ENCODE assay signal across 19 mouse cellular contexts in the genomic region with DNA sequence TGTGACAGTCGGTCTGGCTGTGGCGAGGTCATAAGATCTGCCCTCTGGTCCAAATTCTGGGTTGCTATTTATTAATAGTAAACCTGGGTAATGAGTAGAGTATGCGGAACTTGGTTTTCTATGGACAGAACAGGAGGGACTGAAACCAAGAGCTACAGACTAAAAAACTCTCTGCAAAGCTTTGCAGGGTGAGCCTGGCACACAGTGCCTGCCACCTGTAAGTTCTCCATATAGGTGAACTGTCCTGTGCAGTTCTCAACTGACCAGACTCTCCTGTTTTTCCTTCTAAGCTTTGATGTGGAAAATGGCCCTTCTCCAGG.
DNase-seq lines count a peak whose midpoint lies in the region; ATAC-seq and TF ChIP-seq lines count a peak whose summit lies in the region.
"Had no signal": no experiment of that assay in that cellular context is flagged by ENCODE, and none has a peak within 500 bp of the region (broad histone marks: within the 10 kb centered on the region; RNA-seq: fewer than 3 reads in every experiment).

No protein-coding gene starts in this region.

- peaks cover 6 to 33% of the 10 kb centered on the region in 2 experiments for H3K4me1 ChIP-seq in heart, embryonic 14.5 days (ENCODE audit: control insufficient read depth in 2 of 2, insufficient read depth in 2 of 2, low read length in 2 of 2)
- no peaks in the 10 kb centered on the region for H3K4me1 ChIP-seq in kidney, postnatal 0 days (replicated peaks; ENCODE audit: insufficient read depth, low read length)
- H3K4me1 ChIP-seq: liver, embryonic 13.5 days; lung, embryonic 15.5 days; stomach, embryonic 15.5 days had no signal

- no peak overlapping the region for H3K4me3 ChIP-seq in heart, embryonic 14.5 days (ENCODE audit: control insufficient read depth in 1 of 2, insufficient read depth in 1 of 2, low read depth in 1 of 2, low read length in 2 of 2)
- no peak overlapping the region for H3K4me3 ChIP-seq in kidney, postnatal 0 days (replicated peaks; ENCODE audit: low read depth, low read length)
- H3K4me3 ChIP-seq: left cerebral cortex, adult 2 months; limb, embryonic 10.5 days; liver, embryonic 13.5 days; lung, embryonic 15.5 days; stomach, embryonic 15.5 days had no signal

- WGBS in heart, embryonic 14.5 days, result 40% methylated on average over 3 of the region's 3 CpGs
- 61% methylated on average over 3 of the region's 3 CpGs for WGBS in kidney, postnatal 0 days

- no peaks in the 10 kb centered on the region for H3K9me3 ChIP-seq in heart, embryonic 14.5 days (ENCODE audit: control insufficient read depth, low read length)
- no peaks in the 10 kb centered on the region for H3K9me3 ChIP-seq in kidney, postnatal 0 days (replicated peaks; ENCODE audit: low read length)
- H3K9me3 ChIP-seq: limb, embryonic 10.5 days; liver, embryonic 13.5 days; lung, embryonic 15.5 days; stomach, embryonic 15.5 days had no signal

- no peak for DNase-seq in heart, postnatal 25 days (ENCODE audit: low spot score)
- peak; percentile 71 for DNase-seq in kidney, adult 9 months
- no peak for DNase-seq in kidney, postnatal 10 days
- no peak for DNase-seq in kidney, postnatal 0 days (ENCODE audit: low spot score)
- DNase-seq in kidney, postnatal 14 days, result peak; percentile 28
- DNase-seq in ovary, postnatal 14 days (ENCODE audit: low spot score), result no peak
- DNase-seq: cerebellum, adult 18-20 months; gastrocnemius, postnatal 36 days; liver, embryonic 13.5 days; lung, postnatal 4 days; thymus, adult 18-20 months; thymus, postnatal 4 days had no signal

- H3K27me3 ChIP-seq in heart, embryonic 14.5 days (ENCODE audit: control insufficient read depth, insufficient read depth, low read length), result no peaks in the 10 kb centered on the region
- no peaks in the 10 kb centered on the region for H3K27me3 ChIP-seq in kidney, postnatal 0 days (ENCODE audit: insufficient read depth, low read length)
- H3K27me3 ChIP-seq: liver, embryonic 13.5 days; lung, embryonic 15.5 days; stomach, embryonic 15.5 days had no signal

- H3K27ac ChIP-seq in heart, embryonic 14.5 days (replicated peaks in 1 of 2; ENCODE audit: control insufficient read depth in 1 of 2, insufficient read depth in 1 of 2, low read depth in 2 of 2, low read length in 2 of 2), result peak overlapping the region in 1 of 2 experiments; percentile 57; a peak in 2 of 4 replicates
- no peak overlapping the region for H3K27ac ChIP-seq in kidney, postnatal 0 days
- H3K27ac ChIP-seq: left cerebral cortex, adult 2 months; limb, embryonic 10.5 days; liver, embryonic 13.5 days; lung, embryonic 15.5 days; stomach, embryonic 15.5 days had no signal

- no peak for TF ChIP-seq CTCF in kidney, postnatal 0 days (IDR thresholded peaks at IDR 0.05; ENCODE audit: low read depth)

- intact Hi-C loops in heart, postnatal 25 days (cut with DNase I), result no loop called here

- ATAC-seq in heart, embryonic 14.5 days (ENCODE audit: insufficient number of reproducible peaks, insufficient read depth, low FRiP score, low read depth), result no peak
- ATAC-seq in kidney, postnatal 0 days (replicated peaks; ENCODE audit: low FRiP score, low read depth), result 0 out of 2 replicates have a peak, but pooled peaks have one; percentile 43
- ATAC-seq: hindbrain, embryonic 16.5 days; intestine, embryonic 16.5 days had no signal

- H3K9ac ChIP-seq in heart, embryonic 14.5 days (ENCODE audit: low read length), result peak overlapping the region; percentile 22; the same call in 1 of the 2 replicates
- H3K9ac ChIP-seq in kidney, postnatal 0 days (ENCODE audit: low read depth, low read length), result no peak overlapping the region
- H3K9ac ChIP-seq: liver, embryonic 13.5 days; lung, embryonic 15.5 days; stomach, embryonic 15.5 days had no signal

- H3K4me2 ChIP-seq in heart, embryonic 14.5 days (ENCODE audit: low read length), result peak overlapping the region; percentile 28
- H3K4me2 ChIP-seq in kidney, postnatal 0 days (ENCODE audit: low read length), result no peak overlapping the region
- H3K4me2 ChIP-seq: liver, embryonic 13.5 days; lung, embryonic 15.5 days; stomach, embryonic 15.5 days had no signal

- peaks cover 6% of the 10 kb centered on the region for H3K36me3 ChIP-seq in heart, embryonic 14.5 days (ENCODE audit: control insufficient read depth, insufficient read depth, low read length)
- H3K36me3 ChIP-seq in kidney, postnatal 0 days (ENCODE audit: insufficient read depth, low read length), result no peaks in the 10 kb centered on the region
- H3K36me3 ChIP-seq: limb, embryonic 10.5 days; liver, embryonic 13.5 days; lung, embryonic 15.5 days; stomach, embryonic 15.5 days had no signal

Comparison
In these comparisons a context has a peak if more than half of its experiments do, and no peak if none do; other contexts are left out.
1. DNase-seq: peak in kidney, adult 9 months (single experiment) and kidney, postnatal 14 days (single experiment); none in heart, postnatal 25 days (single experiment), kidney, postnatal 10 days (single experiment), kidney, postnatal 0 days (single experiment) and ovary, postnatal 14 days (single experiment).